Mouse (Mus musculus): Measurements from ENCODE around the gene Olfm1. TPM values are rescaled to one million over a fixed set of nuclear protein-coding genes. Genes with fewer than 3 reads are reported as not detected.

The Olfm1 gene
- polyA plus RNA-seq, 1 experiment from 2014 or later = 14.1 TPM

- TF ChIP-seq EP300 (optimal IDR thresholded peaks at IDR 0.05) = no peak
Measured at GRCm38 (mm10) chr2:28205870-28206421, 13.2 kb downstream of the Olfm1 start.

GRCm38 (mm10) chr2:28206472-28206871, 13.7 kb downstream of the Olfm1 start:
- no peaks in the 10 kb centered on the region for H3K9me3 ChIP-seq (ENCODE audit: control insufficient read depth, low read length)
- ATAC-seq (ENCODE audit: low FRiP score, low TSS enrichment) (no peak), DNase-seq (ENCODE audit: low spot score) (no peak)
- peak overlapping the region; percentile 88 for H3K4me2 ChIP-seq (replicated peaks; ENCODE audit: low read depth)
- H3K4me3 ChIP-seq (ENCODE audit: low read depth, low read length) = peak overlapping the region; percentile 47
- no peak overlapping the region; the same call in 1 of the 2 replicates for H3K9ac ChIP-seq (ENCODE audit: low read length)
- H3K27me3 ChIP-seq (ENCODE audit: control insufficient read depth, insufficient read depth, low read length) = no peaks in the 10 kb centered on the region
- H3K4me1 ChIP-seq (replicated peaks; ENCODE audit: control insufficient read depth, insufficient read depth) = peaks cover 3% of the 10 kb centered on the region; the same call in 1 of the 2 replicates
- TF ChIP-seq CTCF (IDR thresholded peaks at IDR 0.05; ENCODE audit: low read depth) = no peak
- no peak for TF ChIP-seq EP300 (optimal IDR thresholded peaks at IDR 0.05)
- no peaks in the 10 kb centered on the region for H3K36me3 ChIP-seq (ENCODE audit: control insufficient read depth, insufficient read depth, low read length)
- WGBS = 15% methylated on average over 11 of the region's 11 CpGs
- no peak overlapping the region for H3K27ac ChIP-seq (replicated peaks)

More at GRCm38 (mm10) chr2:28205870-28206421, 13.2 kb downstream of the Olfm1 start:
- Histone ChIP-seq H3K27ac (replicated peaks) (no peak overlapping the region), H3K4me3 (ENCODE audit: low read depth, low read length) (peak overlapping the region; percentile 47), H3K36me3 (ENCODE audit: control insufficient read depth, insufficient read depth, low read length) (no peaks in the 10 kb centered on the region), H3K9me3 (ENCODE audit: control insufficient read depth, low read length) (no peaks in the 10 kb centered on the region), H3K4me1 (replicated peaks; ENCODE audit: control insufficient read depth, insufficient read depth) (peaks cover 3% of the 10 kb centered on the region; the same call in 1 of the 2 replicates), H3K4me2 (replicated peaks; ENCODE audit: low read depth) (peak overlapping the region; percentile 88), H3K27me3 (ENCODE audit: control insufficient read depth, insufficient read depth, low read length) (no peaks in the 10 kb centered on the region), H3K9ac (ENCODE audit: low read length) (peak overlapping the region; percentile 71)
- no peak for ATAC-seq (ENCODE audit: low FRiP score, low TSS enrichment)
- DNase-seq (ENCODE audit: low spot score) = no peak
- under 1% methylated on average over 33 of the region's 51 CpGs for WGBS

- Histone ChIP-seq H3K9ac (ENCODE audit: low read length) (no peak overlapping the region), H3K4me2 (replicated peaks; ENCODE audit: low read depth) (no peak overlapping the region), H3K4me1 (replicated peaks; ENCODE audit: control insufficient read depth, insufficient read depth) (peaks cover 3% of the 10 kb centered on the region; the same call in 1 of the 2 replicates), H3K36me3 (ENCODE audit: control insufficient read depth, insufficient read depth, low read length) (no peaks in the 10 kb centered on the region), H3K27me3 (ENCODE audit: control insufficient read depth, insufficient read depth, low read length) (no peaks in the 10 kb centered on the region), H3K9me3 (ENCODE audit: control insufficient read depth, low read length) (no peaks in the 10 kb centered on the region), H3K27ac (replicated peaks) (no peak overlapping the region), H3K4me3 (ENCODE audit: low read depth, low read length) (no peak overlapping the region)
- DNase-seq (ENCODE audit: low spot score) (no peak), ATAC-seq (ENCODE audit: low FRiP score, low TSS enrichment) (no peak)
- no peak for TF ChIP-seq CTCF (IDR thresholded peaks at IDR 0.05; ENCODE audit: low read depth)
- no peak for TF ChIP-seq EP300 (optimal IDR thresholded peaks at IDR 0.05)
- WGBS = 86% methylated on average over 3 of the region's 3 CpGs
Measured at GRCm38 (mm10) chr2:28207200-28207750, 14.5 kb downstream of the Olfm1 start.

GRCm38 (mm10) chr2:28208130-28208745, 15.4 kb downstream of the Olfm1 start:
- TF ChIP-seq EP300 (optimal IDR thresholded peaks at IDR 0.05) (no peak), CTCF (IDR thresholded peaks at IDR 0.05; ENCODE audit: low read depth) (no peak)
- 95% methylated on average over 14 of the region's 14 CpGs for WGBS
- no peak for DNase-seq (ENCODE audit: low spot score)
- Histone ChIP-seq H3K27me3 (ENCODE audit: control insufficient read depth, insufficient read depth, low read length) (no peaks in the 10 kb centered on the region), H3K9me3 (ENCODE audit: control insufficient read depth, low read length) (no peaks in the 10 kb centered on the region), H3K9ac (ENCODE audit: low read length) (no peak overlapping the region), H3K36me3 (ENCODE audit: control insufficient read depth, insufficient read depth, low read length) (no peaks in the 10 kb centered on the region), H3K4me1 (replicated peaks; ENCODE audit: control insufficient read depth, insufficient read depth) (peaks cover 3% of the 10 kb centered on the region; the same call in 1 of the 2 replicates), H3K4me2 (replicated peaks; ENCODE audit: low read depth) (no peak overlapping the region), H3K27ac (replicated peaks) (no peak overlapping the region), H3K4me3 (ENCODE audit: low read depth, low read length) (no peak overlapping the region)
- no peak for ATAC-seq (ENCODE audit: low FRiP score, low TSS enrichment)

GRCm38 (mm10) chr2:28209211-28209610, 16.4 kb downstream of the Olfm1 start:
- TF ChIP-seq EP300 (optimal IDR thresholded peaks at IDR 0.05) (no peak), CTCF (IDR thresholded peaks at IDR 0.05; ENCODE audit: low read depth) (no peak)
- Histone ChIP-seq H3K4me3 (ENCODE audit: low read depth, low read length) (no peak overlapping the region), H3K27me3 (ENCODE audit: control insufficient read depth, insufficient read depth, low read length) (no peaks in the 10 kb centered on the region), H3K36me3 (ENCODE audit: control insufficient read depth, insufficient read depth, low read length) (no peaks in the 10 kb centered on the region), H3K9me3 (ENCODE audit: control insufficient read depth, low read length) (no peaks in the 10 kb centered on the region), H3K4me2 (replicated peaks; ENCODE audit: low read depth) (no peak overlapping the region), H3K4me1 (replicated peaks; ENCODE audit: control insufficient read depth, insufficient read depth) (peaks cover 3% of the 10 kb centered on the region; the same call in 1 of the 2 replicates), H3K9ac (ENCODE audit: low read length) (no peak overlapping the region), H3K27ac (replicated peaks) (no peak overlapping the region)
- DNase-seq (ENCODE audit: low spot score) (no peak), ATAC-seq (ENCODE audit: low FRiP score, low TSS enrichment) (no peak)
- 81% methylated on average over 5 of the region's 5 CpGs for WGBS

GRCm38 (mm10) chr2:28209653-28210052, 16.9 kb downstream of the Olfm1 start:
- no peaks in the 10 kb centered on the region for H3K36me3 ChIP-seq (ENCODE audit: control insufficient read depth, insufficient read depth, low read length)
- 90% methylated on average over 12 of the region's 12 CpGs for WGBS
- H3K4me2 ChIP-seq (replicated peaks; ENCODE audit: low read depth) = no peak overlapping the region
- H3K27ac ChIP-seq (replicated peaks) = no peak overlapping the region
- peaks cover 3% of the 10 kb centered on the region; the same call in 1 of the 2 replicates for H3K4me1 ChIP-seq (replicated peaks; ENCODE audit: control insufficient read depth, insufficient read depth)
- H3K4me3 ChIP-seq (ENCODE audit: low read depth, low read length) = no peak overlapping the region
- H3K27me3 ChIP-seq (ENCODE audit: control insufficient read depth, insufficient read depth, low read length) = no peaks in the 10 kb centered on the region
- no peak for TF ChIP-seq CTCF (IDR thresholded peaks at IDR 0.05; ENCODE audit: low read depth)
- no peak for TF ChIP-seq EP300 (optimal IDR thresholded peaks at IDR 0.05)
- H3K9me3 ChIP-seq (ENCODE audit: control insufficient read depth, low read length) = no peaks in the 10 kb centered on the region
- DNase-seq (ENCODE audit: low spot score) = no peak
- ATAC-seq (ENCODE audit: low FRiP score, low TSS enrichment) = no peak
- no peak overlapping the region for H3K9ac ChIP-seq (ENCODE audit: low read length)

All from stomach, postnatal 0 days (tissue).